Mouse (Mus musculus) cerebellum, postnatal 25 days (tissue): Measurements from ENCODE around the gene Tctex1d2.
"Not testable (repeated sequence)": the region's sequence is repeated elsewhere in the genome, so short reads cannot be mapped to it uniquely, and the experiment has no call there.

Experiments
- DNase-seq, 2 experiments: peaks; one replicate each; pipeline ENCODE4 v3.0.0; 2021; ENCODE audit warnings: mixed read lengths in 2 of 2

Gene Tctex1d2

DNA sequence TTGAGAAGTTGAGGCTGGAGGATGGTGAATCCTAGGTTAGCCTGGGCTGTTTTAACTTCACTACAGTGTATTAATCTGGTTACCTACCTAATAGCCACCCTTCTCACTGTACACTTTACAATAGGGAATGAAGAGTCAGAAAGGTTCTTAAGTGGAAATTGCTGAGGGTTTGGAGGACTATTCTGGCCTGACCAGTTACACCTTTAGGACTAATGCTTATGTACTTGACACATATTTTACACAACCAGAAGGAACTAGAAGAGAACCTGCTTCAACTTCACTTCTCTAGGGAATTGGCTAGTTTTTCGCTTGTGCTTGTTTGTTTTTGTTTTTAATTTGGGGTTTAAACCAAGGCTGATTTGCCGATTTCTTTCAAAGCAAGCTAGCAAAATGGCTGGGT is 13.6 kb downstream of the Tctex1d2 start:
- no peak for DNase-seq

GRCm38 (mm10) chr16:32434066-32434465 is 14.6 kb downstream of the Tctex1d2 start:
- no peak for DNase-seq

- DNase-seq, result no peak
Measured at GRCm38 (mm10) chr16:32434691-32435090, 15.2 kb downstream of the Tctex1d2 start.

DNA sequence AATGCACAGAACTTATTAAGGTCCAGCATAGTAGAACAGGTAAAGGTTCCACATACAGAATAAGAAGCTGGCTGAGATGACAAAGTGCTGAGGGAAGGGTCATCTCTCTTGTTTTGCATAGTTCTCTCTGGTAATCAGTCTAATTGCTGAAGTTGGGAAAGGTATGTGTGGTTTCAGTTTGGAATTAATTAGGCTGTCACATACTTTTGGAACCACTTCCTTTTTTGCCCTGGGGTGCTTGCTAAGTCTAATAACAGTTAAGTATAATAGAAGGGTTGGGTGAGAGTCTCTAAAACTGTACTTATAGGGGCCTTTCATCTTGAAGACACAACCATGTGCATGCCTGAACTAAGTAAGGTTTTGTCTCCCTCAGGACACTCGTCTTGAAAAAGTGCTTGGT is 17.2 kb downstream of the Tctex1d2 start:
- no peak for DNase-seq

GRCm38 (mm10) chr16:32437266-32437665 is 17.8 kb downstream of the Tctex1d2 start:
- no peak for DNase-seq

GRCm38 (mm10) chr16:32441432-32441831 is 21.9 kb downstream of the Tctex1d2 start:
- no peak for DNase-seq

GRCm38 (mm10) chr16:32444615-32445014 is 25.1 kb downstream of the Tctex1d2 start:
- not testable (repeated sequence) for DNase-seq

DNA sequence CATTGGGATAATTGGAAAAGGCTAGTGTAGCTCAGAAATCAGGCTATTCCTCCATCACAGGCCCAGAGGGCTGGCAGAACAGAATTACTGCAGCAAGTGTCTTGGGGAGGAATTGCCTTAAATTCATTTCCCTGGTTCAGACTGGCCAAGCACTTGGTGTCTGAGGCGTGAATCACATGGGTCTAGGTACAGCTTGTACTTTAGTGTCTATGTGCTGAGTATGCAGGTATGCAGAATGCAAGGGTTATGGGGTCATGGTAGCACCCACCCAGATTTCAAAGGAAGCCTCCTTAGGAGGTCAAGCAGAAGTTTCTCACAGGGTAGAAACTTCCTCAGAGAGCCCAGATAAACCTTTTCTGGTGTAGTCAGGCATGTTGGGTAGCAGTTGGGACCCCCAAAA is 26.1 kb downstream of the Tctex1d2 start:
- DNase-seq, result no peak

GRCm38 (mm10) chr16:32446563-32447138 is 27.1 kb downstream of the Tctex1d2 start:
- DNase-seq, result no peak

DNA sequence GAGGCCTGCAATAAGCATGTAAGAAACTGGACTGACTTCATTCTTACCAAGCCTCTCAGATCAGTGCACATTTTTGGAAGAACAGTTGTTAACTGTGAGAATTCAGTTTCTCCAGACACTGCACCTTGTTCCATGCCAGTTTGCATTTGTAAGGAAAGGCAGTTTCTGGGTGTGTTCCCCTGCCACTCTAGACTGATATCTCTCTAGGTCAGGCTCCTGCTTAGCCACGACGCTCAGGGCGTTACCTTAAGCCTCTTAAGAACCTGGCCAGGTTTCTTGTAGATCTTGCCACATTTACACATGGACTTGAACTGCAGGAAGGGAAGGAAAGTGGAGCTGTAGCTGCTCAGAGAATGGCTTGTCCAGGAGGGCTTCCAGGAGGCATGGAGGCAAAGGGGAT is 30.2 kb downstream of the Tctex1d2 start:
- DNase-seq, result no peak

DNA sequence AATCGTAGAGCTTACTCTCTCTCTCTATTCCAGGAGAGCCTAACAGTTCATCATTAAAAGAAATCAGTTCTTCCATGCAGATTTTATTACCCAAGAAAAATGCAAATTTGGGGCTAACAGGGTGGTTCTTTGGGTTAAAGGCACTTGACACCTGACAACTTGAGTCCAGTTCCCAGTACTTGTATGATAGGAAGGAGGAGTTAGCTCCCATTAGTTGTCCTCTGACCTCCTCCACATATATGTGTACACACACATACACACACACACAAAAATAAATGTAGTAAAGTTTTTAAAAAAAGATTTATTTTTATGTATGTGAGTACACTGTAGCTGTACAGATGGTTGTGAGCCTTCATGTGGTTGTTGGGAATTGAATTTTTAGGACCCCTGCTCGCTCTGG is 30.6 kb downstream of the Tctex1d2 start:
- no peak for DNase-seq

DNA sequence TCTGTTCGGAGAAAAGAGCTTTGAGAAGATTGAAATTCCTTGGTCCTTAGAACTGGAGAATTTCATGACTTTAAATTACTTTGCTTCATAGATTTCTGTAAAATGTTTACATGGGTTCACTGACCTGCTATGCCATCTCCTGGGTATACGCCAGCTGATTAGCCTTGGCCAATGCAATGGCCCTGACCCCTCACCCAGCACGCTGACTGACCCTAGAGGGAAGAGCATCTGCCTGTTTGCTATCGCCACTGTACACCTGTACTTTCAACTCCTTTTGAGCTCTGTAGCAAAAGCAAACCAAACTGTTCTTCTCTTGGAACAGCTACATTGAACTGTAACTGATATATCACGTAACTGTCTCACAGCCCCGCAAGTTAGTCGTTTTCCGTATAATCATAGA is 33.6 kb downstream of the Tctex1d2 start:
- no peak for DNase-seq

DNA sequence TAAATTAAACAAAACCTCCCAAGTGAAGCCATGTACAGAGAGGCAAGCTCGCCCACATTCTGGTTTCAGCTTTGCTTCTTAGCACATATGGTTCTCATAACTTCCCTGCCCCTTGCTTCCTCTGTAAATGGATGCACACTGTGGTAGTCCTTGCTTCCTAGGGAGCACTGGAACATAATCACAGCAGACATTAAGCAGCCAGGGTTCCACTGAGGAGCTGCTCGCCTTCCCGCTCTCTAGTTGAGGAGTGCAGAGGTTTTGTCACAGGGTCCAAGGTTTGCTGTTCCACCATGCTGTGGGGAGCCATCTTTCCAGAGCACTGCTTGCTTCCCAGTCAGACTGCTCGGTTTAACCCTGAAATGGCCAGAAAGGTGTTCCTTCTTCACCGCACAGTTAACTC is 35.1 kb downstream of the Tctex1d2 start:
- DNase-seq, result no peak

DNA sequence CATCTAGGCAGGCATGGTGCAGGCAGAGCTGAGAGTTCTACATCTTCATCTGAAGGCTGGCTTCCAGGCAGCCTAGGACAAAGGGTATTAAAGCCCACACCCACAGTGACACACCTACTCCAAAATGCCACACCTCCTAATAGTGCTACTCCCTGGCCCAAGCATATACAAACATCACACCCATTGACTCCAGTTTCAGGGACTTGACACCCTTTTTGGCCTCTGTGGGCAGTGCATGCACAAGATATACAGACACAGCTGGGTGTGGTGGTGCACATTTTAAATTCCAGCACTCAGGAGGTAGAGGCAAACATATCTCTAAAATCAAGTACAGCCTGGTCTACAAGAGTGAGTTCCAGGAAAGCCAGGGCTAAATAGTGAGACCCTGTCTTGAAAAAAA is 36.6 kb downstream of the Tctex1d2 start:
- no peak for DNase-seq

- DNase-seq, result no peak
Measured at GRCm38 (mm10) chr16:32456761-32457160, 37.3 kb downstream of the Tctex1d2 start.

GRCm38 (mm10) chr16:32457589-32458386 is 38.3 kb downstream of the Tctex1d2 start:
- DNase-seq, result peak; percentile 46 to 68

DNA sequence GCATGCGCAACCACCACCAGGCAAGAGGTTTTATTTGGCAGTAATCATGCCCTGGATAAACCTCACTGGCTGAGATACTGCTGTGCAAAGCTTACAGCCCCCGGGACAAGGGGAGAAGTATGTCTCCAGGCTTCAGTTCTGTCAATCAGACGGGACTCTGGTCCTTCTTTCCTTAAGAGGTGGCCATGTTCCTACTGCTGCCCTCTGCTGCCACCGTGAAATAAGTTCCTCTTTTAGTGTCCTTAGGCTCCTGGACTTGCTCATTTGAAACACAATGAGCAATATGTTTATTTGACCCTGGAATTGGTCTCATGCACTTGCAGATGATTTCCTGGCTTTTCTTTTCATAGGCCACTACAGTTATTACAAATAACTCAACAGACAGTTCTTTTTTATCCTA is 41.0 kb downstream of the Tctex1d2 start:
- DNase-seq, result no peak

DNA sequence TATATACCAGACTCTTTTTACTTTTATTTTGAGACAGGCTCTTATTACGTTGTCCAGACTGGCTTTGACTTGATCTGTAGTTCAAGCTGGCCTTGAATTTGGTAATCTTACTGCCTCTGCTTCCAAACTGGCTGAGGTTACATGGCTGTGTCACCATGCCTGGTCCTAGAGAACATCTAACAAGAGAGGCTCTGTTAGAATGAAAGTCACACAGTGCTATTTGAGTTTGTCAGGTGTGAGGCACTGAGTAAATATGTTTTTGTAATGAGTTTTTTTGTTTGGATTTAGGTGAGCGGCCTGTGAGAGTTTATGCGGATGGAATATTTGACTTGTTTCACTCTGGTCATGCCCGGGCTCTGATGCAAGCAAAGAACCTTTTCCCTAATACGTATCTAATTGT is 42.2 kb downstream of the Tctex1d2 start:
- no peak for DNase-seq

- DNase-seq, result no peak
Measured at GRCm38 (mm10) chr16:32462950-32463349, 43.4 kb downstream of the Tctex1d2 start.

- no peak for DNase-seq
Measured at GRCm38 (mm10) chr16:32463426-32463825, 43.9 kb downstream of the Tctex1d2 start.

DNA sequence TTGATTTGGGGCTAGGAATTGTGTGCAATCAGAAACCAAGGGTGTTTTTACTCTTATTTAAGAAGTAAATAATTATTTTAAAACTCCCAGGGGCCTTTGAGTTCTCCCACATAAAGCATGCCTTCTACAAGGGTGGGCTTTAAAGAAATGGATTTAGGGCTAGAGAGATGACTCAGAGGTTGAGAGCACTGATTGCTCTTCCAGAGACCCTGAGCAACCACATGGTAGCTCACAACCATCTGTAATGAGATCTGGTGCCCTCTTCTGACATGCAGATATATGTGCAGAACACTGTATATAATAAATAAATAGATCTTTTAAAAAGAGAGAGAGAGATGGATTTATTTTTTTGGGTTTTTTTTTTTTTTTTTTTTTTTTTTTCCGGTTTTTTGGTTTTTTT is 45.4 kb downstream of the Tctex1d2 start:
- no peak for DNase-seq

GRCm38 (mm10) chr16:32468488-32468887 is 49.0 kb downstream of the Tctex1d2 start:
- no peak for DNase-seq

DNA sequence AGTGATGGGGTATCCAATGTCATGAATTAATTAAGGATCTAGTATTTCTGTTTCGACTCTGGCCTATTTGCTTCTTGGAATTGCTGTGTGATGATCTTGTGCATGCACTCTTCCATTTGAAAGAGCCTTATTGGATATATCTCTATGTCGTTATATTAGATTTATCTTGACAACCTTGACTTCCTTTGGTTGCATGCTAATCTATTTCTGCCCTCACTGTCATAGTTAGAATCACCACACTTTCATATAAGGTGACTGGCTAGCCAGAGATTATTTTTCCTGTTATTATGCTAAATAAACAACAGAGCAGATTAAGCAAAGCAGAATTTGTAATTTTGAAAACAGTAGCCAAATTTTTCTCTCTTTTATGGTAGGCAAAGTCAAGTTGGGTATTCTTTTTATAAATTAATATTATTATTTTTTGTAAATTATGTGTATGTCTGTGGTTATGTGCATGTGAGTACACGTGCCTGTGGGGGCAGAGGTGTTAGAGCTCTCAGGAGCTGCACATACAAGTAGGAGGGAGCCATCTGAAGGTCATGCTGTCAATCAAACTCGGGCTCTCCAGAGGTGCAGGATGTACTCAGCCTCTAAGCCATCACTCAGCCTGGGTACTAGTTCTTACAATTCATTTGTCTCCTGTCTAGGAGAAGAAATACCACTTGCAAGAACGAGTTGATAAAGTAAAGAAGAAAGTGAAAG is 50.1 kb downstream of the Tctex1d2 start:
- no peak for DNase-seq
